Mouse (Mus musculus) left cerebral cortex, postnatal 10 days (tissue): ENCODE results near the gene Pmfbp1. TPM values are rescaled to one million over a fixed set of nuclear protein-coding genes. Genes with fewer than 3 reads are reported as not detected.
A peak's percentile ranks its signal among the peaks of the same experiment; 100 is the strongest.

ENCODE experiments used
- DNase-seq, 2 experiments: peaks; one replicate each; pipeline ENCODE4 v3.0.0; 2021 to 2022; ENCODE audit warnings: low spot score in 2 of 2, mixed read lengths in 1 of 2; ENCODE audit errors: extremely low spot score in 1 of 2
- intact Hi-C: fragments of 180-260 bp; cut with DNase I; formaldehyde crosslinking; loops from one replicate; pipeline ENCODE4 v1.15.1; 2025
- total RNA-seq, 2 experiments: library from RNA; stranded (reverse); gene quantifications; 2 replicates each; pipeline ENCODE4 v1.2.3; 2021

Pmfbp1 gene
- total RNA-seq, 2 experiments from 2014 or later, result 0.22 to 0.58 TPM

GRCm38 (mm10) chr8:109492785-109493184 lies 1.0 kb upstream of the Pmfbp1 start:
- intact Hi-C loops, result no loop called here
- no peak for DNase-seq

GRCm38 (mm10) chr8:109494601-109495000 lies 774 bp downstream of the Pmfbp1 start:
- intact Hi-C loops, result no loop called here
- no peak for DNase-seq

GRCm38 (mm10) chr8:109497431-109497830 lies 3.6 kb downstream of the Pmfbp1 start:
- no peak for DNase-seq
- intact Hi-C loops, result no loop called here

GRCm38 (mm10) chr8:109499009-109499717 lies 5.3 kb downstream of the Pmfbp1 start:
- no peak for DNase-seq
- intact Hi-C loops, result no loop called here

- DNase-seq, result no peak
- intact Hi-C loops, result no loop called here
Observed at GRCm38 (mm10) chr8:109503566-109503965, 9.7 kb downstream of the Pmfbp1 start.

GRCm38 (mm10) chr8:109505560-109505959 lies 11.7 kb downstream of the Pmfbp1 start:
- intact Hi-C loops, result no loop called here
- no peak for DNase-seq

GRCm38 (mm10) chr8:109524008-109524407 lies 30.2 kb downstream of the Pmfbp1 start:
- no peak for DNase-seq
- intact Hi-C loops, result no loop called here

- DNase-seq, result no peak
- intact Hi-C loops, result loop anchor here (10.0 kb wide), 1 partner anchor 111 kb away; no protein-coding TSS in a partner anchor
Observed at GRCm38 (mm10) chr8:109535140-109535990, 41.5 kb downstream of the Pmfbp1 start.

GRCm38 (mm10) chr8:109536703-109537102 lies 42.9 kb downstream of the Pmfbp1 start:
- intact Hi-C loops, result loop anchor here (10.0 kb wide), 1 partner anchor 112 kb away; no protein-coding TSS in a partner anchor

GRCm38 (mm10) chr8:109542165-109542564 lies 48.3 kb downstream of the Pmfbp1 start:
- intact Hi-C loops, result no loop called here
- no peak for DNase-seq

More at GRCm38 (mm10) chr8:109536703-109537102, 42.9 kb downstream of the Pmfbp1 start:
- peak; percentile 75 to 82 for DNase-seq

- no peak for DNase-seq
- intact Hi-C loops, result no loop called here
Observed at GRCm38 (mm10) chr8:109542748-109543519, 49.1 kb downstream of the Pmfbp1 start.

GRCm38 (mm10) chr8:109544049-109544448 lies 50.2 kb downstream of the Pmfbp1 start:
- intact Hi-C loops, result no loop called here
- no peak for DNase-seq

- peak in 1 of 2 experiments; percentile 47 for DNase-seq
- intact Hi-C loops, result no loop called here
Observed at GRCm38 (mm10) chr8:109551663-109552062, 57.8 kb downstream of the Pmfbp1 start.

- no peak for DNase-seq
- intact Hi-C loops, result loop anchor here (2.0 kb wide), 1 partner anchor 45 kb away; the partner anchor contains the start of gene Dhodh
Observed at GRCm38 (mm10) chr8:109563881-109564280, 70.1 kb downstream of the Pmfbp1 start.

GRCm38 (mm10) chr8:109564766-109565165 lies 70.9 kb downstream of the Pmfbp1 start:
- intact Hi-C loops, result loop anchor here (2.0 kb wide), 1 partner anchor 44 kb away; the partner anchor contains the start of gene Dhodh
- no peak for DNase-seq

- intact Hi-C loops, result loop anchor here (2.0 kb wide), 1 partner anchor 43 kb away; the partner anchor contains the start of gene Dhodh
- peak; percentile 98 to 99 for DNase-seq
Observed at GRCm38 (mm10) chr8:109565498-109566333, 71.9 kb downstream of the Pmfbp1 start, which contains the start of the genes Dhx38 and Txnl4b. Gene Dhx38, minus strand, starts transcription at chr8:109565861. Gene Txnl4b, plus strand, starts transcription at chr8:109565892.

- intact Hi-C loops, result no loop called here
- no peak for DNase-seq
Observed at GRCm38 (mm10) chr8:109571139-109571538, 77.3 kb downstream of the Pmfbp1 start.

GRCm38 (mm10) chr8:109576311-109576710 lies 82.5 kb downstream of the Pmfbp1 start:
- no peak for DNase-seq
- intact Hi-C loops, result no loop called here
